Comparison of ENCODE assay signal across 13 mouse cellular contexts in genomic region chr6:64596835-64597234, GRCm38 (mm10).
DNase-seq lines count a peak whose midpoint lies in the region; ATAC-seq lines count a peak whose summit lies in the region.
"Had no signal": no experiment of that assay in that cellular context is flagged by ENCODE, and none has a peak within 500 bp of the region (broad histone marks: within the 10 kb centered on the region; RNA-seq: fewer than 3 reads in every experiment).

No protein-coding gene starts in this region.

- H3K4me3 ChIP-seq in hindbrain, embryonic 11.5 days (ENCODE audit: low read depth, low read length) = no peak overlapping the region
- H3K4me3 ChIP-seq in hindbrain, embryonic 16.5 days (ENCODE audit: low read length) = no peak overlapping the region
- no peak overlapping the region for H3K4me3 ChIP-seq in midbrain, embryonic 11.5 days (ENCODE audit: low read depth, low read length)
- H3K4me3 ChIP-seq in midbrain, embryonic 16.5 days (ENCODE audit: low read depth, low read length) = no peak overlapping the region
- no peak overlapping the region for H3K4me3 ChIP-seq in midbrain, embryonic 13.5 days (replicated peaks)
- H3K4me3 ChIP-seq: forebrain, embryonic 13.5 days had no signal

- H3K27ac ChIP-seq in hindbrain, embryonic 11.5 days (ENCODE audit: low read depth, low read length) = no peak overlapping the region
- no peak overlapping the region for H3K27ac ChIP-seq in hindbrain, embryonic 16.5 days (ENCODE audit: low read depth, low read length)
- 0 out of 2 replicates have a peak overlapping the region, but pooled peaks have one; percentile 9 for H3K27ac ChIP-seq in midbrain, embryonic 11.5 days (ENCODE audit: low read depth, low read length)
- no peak overlapping the region for H3K27ac ChIP-seq in midbrain, embryonic 16.5 days (ENCODE audit: low read length)
- peak overlapping the region; percentile 21; the same call in 1 of the 2 replicates for H3K27ac ChIP-seq in midbrain, embryonic 13.5 days
- H3K27ac ChIP-seq: forebrain, embryonic 13.5 days had no signal

- no peaks in the 10 kb centered on the region; the same call in 1 of the 2 replicates for H3K4me1 ChIP-seq in hindbrain, embryonic 11.5 days (replicated peaks; ENCODE audit: control insufficient read depth, insufficient read depth, low read length)
- H3K4me1 ChIP-seq in hindbrain, embryonic 16.5 days (ENCODE audit: control insufficient read depth, insufficient read depth, low read depth, low read length) = no peaks in the 10 kb centered on the region
- H3K4me1 ChIP-seq in midbrain, embryonic 11.5 days (ENCODE audit: control insufficient read depth, insufficient read depth, low read length) = peaks cover 6% of the 10 kb centered on the region; the same call in 1 of the 2 replicates
- H3K4me1 ChIP-seq in midbrain, embryonic 16.5 days (ENCODE audit: control insufficient read depth, insufficient read depth, low read length) = peaks cover 5% of the 10 kb centered on the region; the same call in 1 of the 2 replicates
- peaks cover 10% of the 10 kb centered on the region for H3K4me1 ChIP-seq in midbrain, embryonic 13.5 days (replicated peaks)
- H3K4me1 ChIP-seq: forebrain, embryonic 13.5 days had no signal

- H3K27me3 ChIP-seq in hindbrain, embryonic 11.5 days (ENCODE audit: control insufficient read depth, insufficient read depth, low read length) = no peaks in the 10 kb centered on the region
- H3K27me3 ChIP-seq in hindbrain, embryonic 16.5 days (replicated peaks; ENCODE audit: control insufficient read depth, insufficient read depth, low read length) = no peaks in the 10 kb centered on the region
- no peaks in the 10 kb centered on the region for H3K27me3 ChIP-seq in midbrain, embryonic 11.5 days (ENCODE audit: control insufficient read depth, insufficient read depth, low read length)
- no peaks in the 10 kb centered on the region for H3K27me3 ChIP-seq in midbrain, embryonic 16.5 days (ENCODE audit: control insufficient read depth, insufficient read depth, low read depth, low read length)
- H3K27me3 ChIP-seq in midbrain, embryonic 13.5 days = no peaks in the 10 kb centered on the region
- H3K27me3 ChIP-seq: forebrain, embryonic 13.5 days had no signal

- H3K9me3 ChIP-seq in hindbrain, embryonic 11.5 days (ENCODE audit: control insufficient read depth, low read length) = no peaks in the 10 kb centered on the region
- no peaks in the 10 kb centered on the region for H3K9me3 ChIP-seq in hindbrain, embryonic 16.5 days (ENCODE audit: control insufficient read depth, low read length)
- no peaks in the 10 kb centered on the region for H3K9me3 ChIP-seq in midbrain, embryonic 11.5 days (ENCODE audit: control insufficient read depth, low read length)
- no peaks in the 10 kb centered on the region for H3K9me3 ChIP-seq in midbrain, embryonic 16.5 days (replicated peaks; ENCODE audit: control insufficient read depth, low read length, poor library complexity, severe bottlenecking)
- H3K9me3 ChIP-seq in midbrain, embryonic 13.5 days = no peaks in the 10 kb centered on the region
- H3K9me3 ChIP-seq: forebrain, embryonic 13.5 days had no signal

- 18% methylated on average over 2 of the region's 2 CpGs for WGBS in hindbrain, embryonic 11.5 days
- WGBS in hindbrain, embryonic 16.5 days = 35% methylated on average over 2 of the region's 2 CpGs
- 25% methylated on average over 2 of the region's 2 CpGs for WGBS in midbrain, embryonic 11.5 days
- WGBS in midbrain, embryonic 16.5 days = 38% methylated on average over 2 of the region's 2 CpGs
- WGBS in midbrain, embryonic 13.5 days = 25% methylated on average over 2 of the region's 2 CpGs

- H3K36me3 ChIP-seq in hindbrain, embryonic 11.5 days (ENCODE audit: control insufficient read depth, insufficient read depth, low read length) = no peaks in the 10 kb centered on the region
- no peaks in the 10 kb centered on the region for H3K36me3 ChIP-seq in hindbrain, embryonic 16.5 days (ENCODE audit: control insufficient read depth, insufficient read depth, low read length)
- H3K36me3 ChIP-seq in midbrain, embryonic 11.5 days (ENCODE audit: control insufficient read depth, insufficient read depth, low read length) = no peaks in the 10 kb centered on the region
- H3K36me3 ChIP-seq in midbrain, embryonic 16.5 days (ENCODE audit: control insufficient read depth, insufficient read depth, low read length) = no peaks in the 10 kb centered on the region
- no peaks in the 10 kb centered on the region for H3K36me3 ChIP-seq in midbrain, embryonic 13.5 days

- DNase-seq in hindbrain, embryonic 11.5 days (ENCODE audit: low spot score) = peak; percentile 35
- peak; percentile 86 for DNase-seq in midbrain, embryonic 11.5 days (ENCODE audit: low spot score, missing footprints)
- peak; percentile 35 for DNase-seq in embryo, embryonic 11 days
- no peak for DNase-seq in T-cell, adult 2 months (ENCODE audit: low spot score)
- DNase-seq: adrenal gland, postnatal 10 days; heart, adult 18-20 months; lung, embryonic 14.5 days had no signal

- ATAC-seq in hindbrain, embryonic 11.5 days (ENCODE audit: low FRiP score) = peak; percentile 62; the same call in 1 of the 2 replicates
- no peak for ATAC-seq in hindbrain, embryonic 16.5 days
- peak; percentile 80 for ATAC-seq in midbrain, embryonic 11.5 days (ENCODE audit: low FRiP score)
- no peak for ATAC-seq in midbrain, embryonic 16.5 days
- no peak for ATAC-seq in midbrain, embryonic 13.5 days
- ATAC-seq: CD4-positive, CD25-positive, alpha-beta regulatory T cell, adult 4 months; forebrain, embryonic 13.5 days had no signal

- no peak overlapping the region for H3K9ac ChIP-seq in hindbrain, embryonic 11.5 days (ENCODE audit: low read depth, low read length)
- H3K9ac ChIP-seq in hindbrain, embryonic 16.5 days (ENCODE audit: low read depth, low read length) = no peak overlapping the region
- H3K9ac ChIP-seq in midbrain, embryonic 11.5 days (ENCODE audit: low read length) = peak overlapping the region; percentile 12; the same call in 1 of the 2 replicates
- no peak overlapping the region for H3K9ac ChIP-seq in midbrain, embryonic 16.5 days (ENCODE audit: low read depth, low read length)
- H3K9ac ChIP-seq in midbrain, embryonic 13.5 days (replicated peaks) = no peak overlapping the region
- H3K9ac ChIP-seq: forebrain, embryonic 13.5 days; lung, embryonic 14.5 days had no signal

- H3K4me2 ChIP-seq in hindbrain, embryonic 11.5 days (replicated peaks; ENCODE audit: low read depth, low read length) = no peak overlapping the region
- H3K4me2 ChIP-seq in hindbrain, embryonic 16.5 days (ENCODE audit: low read length) = no peak overlapping the region
- H3K4me2 ChIP-seq in midbrain, embryonic 11.5 days = no peak overlapping the region
- no peak overlapping the region for H3K4me2 ChIP-seq in midbrain, embryonic 16.5 days (ENCODE audit: low read length)
- H3K4me2 ChIP-seq in midbrain, embryonic 13.5 days (replicated peaks) = no peak overlapping the region
- H3K4me2 ChIP-seq: forebrain, embryonic 13.5 days; liver, embryonic 11.5 days; lung, embryonic 14.5 days had no signal

Comparison
In these comparisons a context has a peak if more than half of its experiments do, and no peak if none do; other contexts are left out.
1. ATAC-seq: peak in hindbrain, embryonic 11.5 days (single experiment) and midbrain, embryonic 11.5 days (single experiment); none in hindbrain, embryonic 16.5 days (single experiment), midbrain, embryonic 16.5 days (single experiment) and midbrain, embryonic 13.5 days (single experiment).
2. H3K27ac ChIP-seq: peak in midbrain, embryonic 11.5 days (single experiment) and midbrain, embryonic 13.5 days (single experiment); none in hindbrain, embryonic 11.5 days (single experiment), hindbrain, embryonic 16.5 days (single experiment) and midbrain, embryonic 16.5 days (single experiment).